Mouse (Mus musculus): Measurements from ENCODE around the gene Map3k21.

Gene Map3k21

DNA sequence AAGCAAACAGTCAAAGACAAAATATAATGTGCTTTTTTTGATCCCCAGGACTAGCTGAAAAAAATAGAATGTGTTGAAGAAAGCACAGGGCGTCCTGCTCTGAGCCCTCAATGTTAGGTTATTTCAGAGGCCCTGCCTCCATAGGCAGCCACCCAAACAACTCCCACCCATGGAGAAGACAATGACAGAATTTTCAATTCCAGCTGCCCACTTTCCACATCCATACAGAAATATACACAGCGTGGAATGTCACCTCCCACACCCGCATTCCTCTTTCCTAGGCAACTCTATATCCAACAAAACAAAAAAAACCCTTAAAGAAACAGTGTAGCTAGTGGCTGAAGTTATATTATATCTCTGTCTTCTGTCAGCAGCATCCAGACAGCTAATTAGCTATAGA is 61.1 kb downstream of the Map3k21 start:
- DNase-seq (ENCODE audit: low spot score): no peak

DNA sequence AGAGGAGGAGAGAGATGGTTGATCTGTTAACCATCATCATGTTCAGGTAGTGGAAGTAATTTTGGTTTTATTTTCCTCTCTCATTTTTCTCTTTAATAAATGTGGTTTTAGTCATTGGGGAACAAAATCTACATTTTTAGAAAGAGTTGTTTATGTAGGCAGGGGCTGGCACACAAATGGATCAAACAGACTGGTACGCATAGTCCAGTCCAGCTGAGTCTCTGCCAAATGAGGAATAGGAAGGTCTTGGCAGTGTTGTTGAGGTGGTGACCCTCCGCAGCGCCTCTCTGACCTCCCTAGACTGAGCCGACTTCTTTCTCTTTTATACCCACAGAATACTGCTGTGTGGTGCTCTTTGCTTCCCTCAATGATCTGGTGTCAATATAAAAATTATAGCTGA is 65.7 kb downstream of the Map3k21 start:
- DNase-seq (ENCODE audit: low spot score): no peak

DNA sequence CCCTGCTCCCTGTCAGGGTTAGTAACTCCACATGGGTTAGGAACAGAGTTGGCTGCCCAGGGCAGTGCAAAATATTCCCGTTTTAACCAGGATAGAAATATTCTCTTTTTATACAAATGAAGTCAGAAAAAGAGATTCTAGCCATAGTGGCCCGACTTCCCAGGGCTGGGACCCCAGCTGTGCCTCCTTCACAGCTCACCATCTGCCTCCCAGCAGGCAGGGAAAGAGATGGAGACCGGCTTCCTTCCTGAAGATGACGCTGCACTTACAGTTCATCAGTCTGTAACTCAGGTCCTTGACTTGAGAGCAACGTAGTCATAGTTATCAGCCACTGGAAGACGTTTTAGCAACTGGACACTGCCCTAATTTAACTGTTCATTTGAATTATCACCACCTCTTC is 70.6 kb downstream of the Map3k21 start:
- DNase-seq (ENCODE audit: low spot score): no peak

DNA sequence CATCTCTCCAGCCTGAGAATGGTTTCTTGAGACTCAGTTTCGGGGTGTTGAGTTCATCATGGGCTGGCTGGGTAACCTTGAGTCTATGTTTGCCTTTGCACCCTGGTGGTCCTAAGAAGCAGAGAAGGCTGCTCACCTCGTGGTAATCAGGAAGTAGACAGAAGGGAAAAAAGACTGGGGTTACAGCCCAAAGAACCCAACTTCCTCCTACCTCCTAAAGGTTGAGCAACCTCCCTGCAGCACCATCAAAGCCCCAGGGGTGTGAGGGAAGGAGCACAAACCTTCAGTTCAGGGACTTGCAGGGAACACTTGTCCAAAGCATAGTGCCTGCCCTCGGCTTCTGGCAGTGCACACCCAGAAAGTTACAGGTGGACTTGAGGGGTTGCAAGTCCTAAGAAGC is 73.3 kb downstream of the Map3k21 start:
- DNase-seq (ENCODE audit: low spot score): no peak

DNA sequence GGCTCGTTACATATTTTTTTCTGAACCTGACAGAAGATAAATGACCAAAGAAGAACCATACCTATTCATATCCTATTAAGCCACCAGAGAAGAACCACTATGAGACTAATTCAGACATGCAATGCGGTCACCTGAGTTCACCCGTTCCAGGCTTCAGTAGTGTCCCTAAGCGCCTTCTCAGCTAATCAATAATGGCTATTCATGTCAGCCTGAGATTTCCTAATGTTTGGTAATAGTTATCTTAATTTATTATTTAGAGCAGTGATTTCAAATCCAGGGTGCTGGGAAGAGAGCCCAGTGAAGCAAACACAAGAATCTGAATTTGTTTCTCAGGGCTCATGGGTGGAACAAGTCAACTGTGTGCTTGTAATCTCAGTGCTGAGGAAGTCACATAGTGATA is 73.9 kb downstream of the Map3k21 start:
- DNase-seq (ENCODE audit: low spot score): no peak

DNA sequence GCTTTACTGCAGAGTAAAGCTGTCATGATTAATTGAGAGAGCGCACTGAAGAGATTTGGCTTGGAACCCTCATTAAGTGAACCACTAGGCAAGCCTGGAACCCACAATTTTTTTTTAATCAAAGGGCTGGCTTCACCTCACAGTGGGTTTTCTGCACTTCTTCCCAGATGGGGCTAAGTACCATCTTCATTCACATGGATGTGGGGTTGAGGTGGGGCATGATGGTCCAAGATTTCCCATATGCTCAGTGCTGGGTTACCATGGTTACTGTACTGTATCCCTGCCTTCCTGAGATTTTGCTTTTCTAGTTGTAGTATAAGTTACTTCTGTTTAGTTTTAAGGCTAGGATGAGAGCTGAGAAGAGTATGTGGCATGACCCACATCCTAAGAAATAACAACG is 75.1 kb downstream of the Map3k21 start:
- no peak for DNase-seq (ENCODE audit: low spot score)

DNA sequence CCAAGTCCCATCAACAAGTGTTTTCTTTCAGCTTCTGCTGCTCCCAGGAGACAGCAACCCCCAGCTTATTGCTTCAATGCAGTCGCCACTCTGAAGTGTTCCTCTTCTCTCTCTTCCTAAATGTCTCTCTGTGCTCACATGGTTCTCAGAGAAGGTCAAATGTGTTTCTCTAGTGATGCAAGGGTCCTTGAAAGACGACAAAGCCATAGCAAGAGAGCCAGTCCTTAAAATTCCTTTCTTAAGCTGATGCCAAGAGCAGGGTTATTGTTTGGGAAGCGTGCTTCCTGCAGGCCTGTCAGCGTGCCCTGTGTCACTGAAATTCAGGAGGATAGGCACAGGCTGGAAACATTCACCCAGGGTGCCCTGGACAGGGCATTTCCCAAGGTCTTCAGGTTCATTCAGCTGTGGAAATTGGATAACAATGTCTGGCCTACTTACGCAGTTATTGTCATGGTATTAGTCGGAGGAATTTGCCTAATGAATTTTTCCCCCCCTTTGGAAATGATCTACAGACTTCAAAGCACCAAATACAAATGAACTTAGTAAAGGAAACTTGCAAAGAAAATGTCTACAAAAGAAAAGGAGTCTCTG is 76.8 kb downstream of the Map3k21 start:
- no peak for DNase-seq (ENCODE audit: low spot score)

DNA sequence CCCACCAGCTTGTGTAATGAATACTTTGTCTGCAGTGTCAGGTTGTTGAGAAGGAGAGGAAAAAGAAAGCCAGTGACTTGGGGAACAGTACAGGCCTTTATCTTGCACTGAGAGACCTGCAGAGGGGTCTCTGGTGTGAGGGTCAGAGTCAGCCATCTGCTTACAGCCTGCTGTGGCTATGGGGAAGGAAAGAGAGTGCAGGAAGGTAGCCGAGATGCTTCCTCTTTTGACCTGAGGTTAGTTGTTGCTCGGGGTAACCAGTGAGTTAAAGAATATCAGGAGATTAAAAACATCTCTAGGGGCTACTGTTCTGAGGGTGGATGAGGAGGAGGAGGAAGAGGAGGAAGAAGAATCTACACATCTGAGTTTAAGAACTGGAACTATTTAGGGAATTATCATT is 77.7 kb downstream of the Map3k21 start:
- no peak for DNase-seq (ENCODE audit: low spot score)

DNA sequence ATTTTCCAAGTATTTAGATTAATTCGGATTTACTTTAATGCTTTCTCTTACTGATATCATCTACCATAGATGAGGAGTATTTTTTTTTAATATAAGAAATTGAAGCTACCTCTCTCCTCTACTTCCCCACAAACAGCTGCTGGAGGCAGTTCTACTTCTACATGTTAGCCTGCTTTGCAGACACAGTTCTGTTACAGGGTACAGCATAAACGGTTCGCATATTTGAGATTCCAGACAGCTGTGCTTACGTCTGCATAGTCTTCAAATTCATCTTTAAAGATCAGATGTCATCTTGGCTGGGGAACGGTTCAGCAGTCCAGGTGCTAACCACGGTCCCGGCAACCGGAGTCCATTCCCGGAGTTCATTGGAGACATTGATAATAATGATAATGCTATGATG is 83.4 kb downstream of the Map3k21 start:
- DNase-seq (ENCODE audit: low spot score): no peak

DNA sequence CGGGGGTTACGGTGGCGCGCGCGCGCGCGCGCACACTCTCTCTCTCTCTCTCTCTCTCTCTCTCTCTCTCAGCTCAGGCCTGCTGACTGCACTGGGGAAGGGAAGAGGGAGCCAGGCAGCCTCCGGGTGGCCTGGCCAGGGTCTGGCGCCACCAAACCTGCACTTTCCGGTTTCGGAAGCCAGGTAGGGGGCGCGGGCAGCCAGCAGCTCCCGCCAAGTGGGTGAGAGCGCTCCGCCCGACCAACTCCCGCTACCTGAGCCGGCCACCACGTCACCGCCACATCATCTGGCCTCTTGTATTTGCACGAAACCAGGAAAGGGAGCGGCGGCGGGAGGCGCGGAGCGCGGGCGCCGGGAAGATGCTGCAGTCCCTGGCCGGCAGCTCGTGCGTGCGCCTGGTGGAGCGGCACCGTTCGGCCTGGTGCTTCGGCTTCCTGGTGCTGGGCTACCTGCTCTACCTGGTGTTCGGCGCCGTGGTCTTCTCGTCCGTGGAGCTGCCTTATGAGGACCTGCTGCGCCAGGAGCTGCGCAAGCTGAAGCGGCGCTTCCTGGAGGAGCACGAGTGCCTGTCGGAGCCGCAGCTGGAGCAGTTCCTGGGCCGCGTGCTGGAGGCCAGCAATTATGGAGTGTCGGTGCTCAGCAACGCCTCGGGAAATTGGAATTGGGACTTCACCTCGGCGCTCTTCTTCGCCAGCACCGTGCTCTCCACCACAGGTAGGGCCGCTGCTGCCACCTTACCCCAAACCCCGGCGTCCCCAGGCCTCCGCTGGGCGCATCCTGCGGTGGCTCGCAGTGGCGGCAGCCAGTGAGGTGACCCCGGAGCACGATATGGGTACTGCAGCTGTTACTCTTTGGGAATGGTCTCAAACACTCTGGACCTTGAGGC is 85.1 kb downstream of the Map3k21 start, which contains the start of gene Kcnk1:
TSS of gene Kcnk1 (plus strand) at position 70 of the 886 bp plus-strand sequence.
- no peak for DNase-seq (ENCODE audit: low spot score)

DNA sequence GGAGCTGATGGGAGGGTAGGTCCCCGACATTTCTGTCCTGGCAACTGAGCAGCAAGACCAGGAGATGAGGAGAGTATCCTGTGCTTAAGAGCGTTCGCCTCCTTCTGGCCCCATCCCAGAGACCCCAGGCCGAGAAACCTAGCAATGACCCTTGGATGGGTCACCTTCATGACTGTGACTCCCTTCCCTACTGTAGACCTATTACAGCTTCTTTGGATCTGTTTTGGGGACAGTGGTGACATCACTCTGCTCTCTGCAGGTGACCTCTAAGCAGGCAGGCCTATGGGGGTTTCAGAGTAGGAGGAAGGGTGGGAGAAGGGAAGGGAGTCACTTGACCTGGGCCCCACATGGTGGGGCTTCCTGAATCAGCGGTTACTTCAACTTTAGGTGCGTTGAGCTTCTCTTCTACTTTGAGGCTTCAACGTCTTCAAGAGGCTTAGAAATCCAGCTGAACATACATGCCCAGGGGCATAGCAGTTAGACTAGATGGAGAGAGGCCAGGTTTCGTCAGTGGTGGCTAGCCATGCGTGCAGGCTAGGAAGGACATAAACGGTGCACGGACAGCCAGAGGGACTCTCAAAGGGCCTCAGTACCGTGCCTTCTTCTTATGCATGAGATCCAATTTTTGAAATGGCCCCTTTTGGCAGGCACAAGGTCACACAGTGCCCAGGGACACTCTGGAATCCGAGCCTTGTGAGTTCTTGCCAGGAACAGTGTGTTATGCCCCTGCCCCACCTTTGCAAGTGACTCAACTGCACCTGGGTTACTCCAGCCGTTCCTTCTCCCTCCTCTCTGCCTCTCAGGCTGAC is 86.0 kb downstream of the Map3k21 start:
- DNase-seq (ENCODE audit: low spot score): no peak

DNA sequence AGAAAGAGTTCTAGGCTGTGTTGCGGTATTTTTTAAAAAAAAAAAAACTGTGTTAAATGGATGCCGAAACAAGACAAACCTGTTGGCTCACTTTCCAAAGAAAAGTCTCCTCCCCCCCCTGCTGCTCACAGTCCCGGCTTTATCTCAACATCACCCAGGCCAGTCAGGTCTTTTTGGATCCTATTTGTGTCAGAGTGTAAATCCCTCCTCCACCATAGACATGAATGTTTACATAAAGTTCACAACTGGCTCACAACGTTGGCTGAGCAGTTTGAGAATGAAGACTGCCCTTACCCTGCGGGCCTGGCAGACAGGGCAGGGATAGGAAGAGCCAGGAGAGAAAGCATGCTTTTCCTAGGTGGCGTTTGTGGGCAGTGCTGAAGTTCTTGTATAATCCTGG is 86.7 kb downstream of the Map3k21 start:
- no peak for DNase-seq (ENCODE audit: low spot score)

All from MN1 (cell line).